Mouse (Mus musculus) midbrain, postnatal 0 days (tissue): ENCODE data around the gene Kirrel3. TPM values are rescaled to one million over a fixed set of nuclear protein-coding genes. Genes with fewer than 3 reads are reported as not detected.
A peak's percentile ranks its signal among the peaks of the same experiment; 100 is the strongest.

ENCODE experiments used
- ATAC-seq: fragments of 200-750 bp; cut with Nextera tagmentation; 2 replicates; pipeline ENCODE4 v1.8.0; 2017; ENCODE audit warnings: moderate number of reproducible peaks, mild to moderate bottlenecking, moderate TSS enrichment, moderate library complexity; ENCODE audit not compliant: low FRiP score
- DNase-seq: peaks from one replicate; pipeline ENCODE4 v3.0.0-alpha.2; 2015; ENCODE audit warnings: low spot score
- H3K27ac ChIP-seq: fragments of 300-500 bp; sonication (generic); 2 replicates; pipeline ENCODE4 v1.5.1; 2014; ENCODE audit warnings: low read depth, mild to moderate bottlenecking, low read length, mixed read lengths
- H3K27me3 ChIP-seq: fragments of 300-500 bp; sonication (generic); 2 replicates; pipeline ENCODE4 v1.6.1; 2014; ENCODE audit warnings: low read length, control low read depth, mixed read lengths; ENCODE audit not compliant: insufficient read depth
- H3K36me3 ChIP-seq: fragments of 300-500 bp; sonication (generic); 2 replicates; pipeline ENCODE4 v1.6.1; 2014; ENCODE audit warnings: low read length, control low read depth, mixed read lengths; ENCODE audit not compliant: insufficient read depth
- H3K4me1 ChIP-seq: fragments of 300-500 bp; sonication (generic); 2 replicates; pipeline ENCODE4 v1.6.1; 2014; ENCODE audit warnings: mild to moderate bottlenecking, control low read depth, antibody characterized with exemption, low read length, mixed read lengths; ENCODE audit not compliant: insufficient read depth
- H3K4me2 ChIP-seq: fragments of 300-500 bp; sonication (generic); 2 replicates; pipeline ENCODE4 v1.6.1; 2014; ENCODE audit warnings: low read depth, mild to moderate bottlenecking, low read length, mixed read lengths; ENCODE audit not compliant: poor library complexity, severe bottlenecking
- H3K4me3 ChIP-seq: fragments of 300-500 bp; sonication (generic); 2 replicates; pipeline ENCODE4 v1.5.1; 2014; ENCODE audit warnings: low read depth, mild to moderate bottlenecking, low read length, moderate library complexity
- H3K9ac ChIP-seq: fragments of 300-500 bp; sonication (generic); replicated peaks from 2 replicates; pipeline ENCODE4 v1.6.1; 2014; ENCODE audit warnings: mild to moderate bottlenecking, low read length, moderate library complexity, mixed read lengths; ENCODE audit not compliant: poor library complexity, severe bottlenecking
- H3K9me3 ChIP-seq: fragments of 300-500 bp; sonication (generic); 2 replicates; pipeline ENCODE4 v1.6.1; 2016; ENCODE audit warnings: low read length, control low read depth
- CTCF ChIP-seq: IDR thresholded peaks from 2 replicates; pipeline ENCODE4 v1.5.1; 2016; ENCODE audit warnings: antibody characterized with exemption, mild to moderate bottlenecking
- WGBS: fragments of 180-500 bp; shearing (Covaris S2); extraction: QIAGEN DNeasy Blood & Tissue Kit; methylation state at CpG from one replicate; pipeline ENCODE4 v1.1.7; 2014; 5-methylcytosine and 5-hydroxymethylcytosine counted together
- polyA plus RNA-seq: library from polyadenylated mRNA; unstranded; fragments of >200 nt; fragmentation: Nextera tagmentation; extraction: Ambion mirVana; gene quantifications from 2 replicates; pipeline ENCODE4 v1.2.1, GENCODE M21; 2015
- total RNA-seq: library from RNA; depleted of rRNA; stranded (reverse); fragments of >200 nt; gene quantifications from 2 replicates; pipeline ENCODE4 v1.2.3, GENCODE M21; 2014

Gene Kirrel3
- total and polyA plus RNA-seq, 2 experiments from 2014 or later: 47.2 to 56.3 TPM

- H3K4me2 ChIP-seq: no peak overlapping the region
- peaks cover 18% of the 10 kb centered on the region; the same call in 1 of the 2 replicates for H3K36me3 ChIP-seq
- H3K4me3 ChIP-seq: no peak overlapping the region
- H3K27me3 ChIP-seq: no peaks in the 10 kb centered on the region
- no peaks in the 10 kb centered on the region for H3K4me1 ChIP-seq
- H3K27ac ChIP-seq: no peak overlapping the region
- TF ChIP-seq CTCF: no peak
- H3K9ac ChIP-seq: no peak overlapping the region
- DNase-seq: no peak
- WGBS: 61% methylated on average over 14 of the region's 14 CpGs
- ATAC-seq: 0 out of 2 replicates have a peak, but pooled peaks have one; percentile 22
- no peaks in the 10 kb centered on the region for H3K9me3 ChIP-seq
Measured at GRCm38 (mm10) chr9:35035074-35035473, 549.4 kb downstream of the Kirrel3 start.

DNA sequence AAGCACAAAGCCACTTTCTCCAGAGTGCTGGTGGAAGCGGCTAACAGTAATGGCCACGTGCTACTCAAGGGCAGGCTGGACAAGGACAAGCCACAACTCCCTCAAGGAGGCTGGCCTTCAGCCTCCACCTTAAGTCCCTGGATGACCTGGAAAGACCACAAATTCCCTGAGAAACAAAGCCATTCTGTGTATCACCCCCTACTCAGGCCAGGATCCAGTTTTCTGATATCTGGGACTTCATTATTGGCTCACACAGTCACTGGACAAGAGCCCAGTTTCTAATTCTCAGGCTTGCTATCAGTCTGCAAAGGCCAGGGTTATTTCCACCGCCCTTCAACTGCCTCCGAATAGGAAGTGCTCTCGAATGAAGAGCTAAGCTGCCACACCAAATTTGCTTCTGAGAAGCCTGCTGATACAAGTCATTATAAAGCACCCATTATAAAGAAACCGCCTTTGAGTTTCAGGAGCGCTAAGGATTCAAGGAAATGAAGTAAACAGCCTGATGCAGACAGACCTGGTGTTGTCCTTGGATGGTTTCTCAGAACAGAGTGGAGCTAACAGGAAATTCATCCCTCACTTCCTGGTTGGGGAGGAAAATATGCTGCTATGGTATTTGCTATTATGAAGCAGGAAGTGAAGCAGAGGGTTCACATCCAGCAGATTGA lies 553.4 kb downstream of the Kirrel3 start:
- Histone ChIP-seq H3K27ac (no peak overlapping the region), H3K9ac (no peak overlapping the region), H3K4me2 (no peak overlapping the region), H3K9me3 (no peaks in the 10 kb centered on the region), H3K27me3 (no peaks in the 10 kb centered on the region), H3K4me1 (no peaks in the 10 kb centered on the region), H3K36me3 (peaks cover 10% of the 10 kb centered on the region; the same call in 1 of the 2 replicates), H3K4me3 (no peak overlapping the region)
- WGBS: 44% methylated on average over 7 of the region's 7 CpGs
- TF ChIP-seq CTCF: no peak
- ATAC-seq (no peak), DNase-seq (no peak)

- Histone ChIP-seq H3K4me3 (no peak overlapping the region), H3K27me3 (no peaks in the 10 kb centered on the region), H3K4me2 (no peak overlapping the region), H3K36me3 (peaks cover 8% of the 10 kb centered on the region; the same call in 1 of the 2 replicates), H3K4me1 (no peaks in the 10 kb centered on the region), H3K9ac (no peak overlapping the region), H3K27ac (no peak overlapping the region), H3K9me3 (no peaks in the 10 kb centered on the region)
- WGBS: 61% methylated on average over 5 of the region's 5 CpGs
- ATAC-seq: no peak
- DNase-seq: no peak
- no peak for TF ChIP-seq CTCF
Measured at GRCm38 (mm10) chr9:35039846-35040245, 554.2 kb downstream of the Kirrel3 start.

DNA sequence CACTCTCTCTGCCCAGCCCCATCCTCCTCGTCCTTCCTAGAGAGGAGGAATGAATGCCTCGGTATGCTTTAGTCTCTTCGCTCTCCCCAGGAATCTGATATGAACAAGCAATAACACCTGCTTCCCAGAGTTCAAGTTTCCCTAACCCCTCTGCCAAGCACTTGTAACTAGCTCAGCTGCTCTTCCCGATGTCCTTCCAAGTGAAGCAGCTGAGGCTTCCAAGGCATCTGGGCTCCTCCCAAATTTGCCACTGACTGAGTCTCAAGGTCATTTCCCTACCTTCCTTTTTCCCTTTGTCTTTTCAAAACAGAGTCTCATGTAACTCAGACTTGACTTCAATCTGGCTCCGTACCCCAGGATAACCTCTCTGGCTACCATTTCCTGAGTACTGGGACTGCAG lies 555.8 kb downstream of the Kirrel3 start:
- no peak for ATAC-seq
- no peak overlapping the region for H3K9ac ChIP-seq
- no peak for TF ChIP-seq CTCF
- no peaks in the 10 kb centered on the region for H3K36me3 ChIP-seq
- H3K4me2 ChIP-seq: no peak overlapping the region
- H3K4me1 ChIP-seq: no peaks in the 10 kb centered on the region
- DNase-seq: no peak
- no peak overlapping the region for H3K4me3 ChIP-seq
- H3K27me3 ChIP-seq: no peaks in the 10 kb centered on the region
- H3K9me3 ChIP-seq: no peaks in the 10 kb centered on the region
- no peak overlapping the region for H3K27ac ChIP-seq
- WGBS: 78% methylated on average over 5 of the region's 5 CpGs

GRCm38 (mm10) chr9:35043619-35044018 lies 557.9 kb downstream of the Kirrel3 start:
- no peaks in the 10 kb centered on the region for H3K9me3 ChIP-seq
- ATAC-seq (no peak), DNase-seq (no peak)
- H3K4me3 ChIP-seq: no peak overlapping the region
- no peak overlapping the region for H3K4me2 ChIP-seq
- TF ChIP-seq CTCF: no peak
- no peak overlapping the region for H3K9ac ChIP-seq
- H3K36me3 ChIP-seq: no peaks in the 10 kb centered on the region
- H3K27ac ChIP-seq: no peak overlapping the region
- 52% methylated on average over 7 of the region's 7 CpGs for WGBS
- H3K27me3 ChIP-seq: no peaks in the 10 kb centered on the region
- no peaks in the 10 kb centered on the region for H3K4me1 ChIP-seq

- H3K36me3 ChIP-seq: no peaks in the 10 kb centered on the region
- no peaks in the 10 kb centered on the region for H3K9me3 ChIP-seq
- DNase-seq (no peak), ATAC-seq (no peak)
- H3K27ac ChIP-seq: no peak overlapping the region
- 23% methylated on average over 15 of the region's 15 CpGs for WGBS
- H3K27me3 ChIP-seq: no peaks in the 10 kb centered on the region
- no peak overlapping the region for H3K4me3 ChIP-seq
- H3K4me1 ChIP-seq: no peaks in the 10 kb centered on the region
- H3K9ac ChIP-seq: no peak overlapping the region
- TF ChIP-seq CTCF: no peak
- H3K4me2 ChIP-seq: no peak overlapping the region
Measured at GRCm38 (mm10) chr9:35044458-35044857, 558.8 kb downstream of the Kirrel3 start.
